Mouse (Mus musculus): Measurements from ENCODE around the gene Olfr978. TPM values are rescaled to one million over a fixed set of nuclear protein-coding genes. Genes with fewer than 3 reads are reported as not detected.
"Not testable (repeated sequence)": the region's sequence is repeated elsewhere in the genome, so short reads cannot be mapped to it uniquely, and the experiment has no call there.

Gene Olfr978
- not detected in 2 replicates for polyA plus RNA-seq (2014; fragmentation: Nextera tagmentation; extraction: Ambion mirVana)

- Histone ChIP-seq H3K9me3 (ENCODE audit: control insufficient read depth, low read length) (no peaks in the 10 kb centered on the region), H3K36me3 (ENCODE audit: control insufficient read depth, insufficient read depth, low read length) (no peaks in the 10 kb centered on the region), H3K4me2 (replicated peaks; ENCODE audit: low read depth, low read length) (no peak within 1 kb of the TSS), H3K27me3 (ENCODE audit: control insufficient read depth, insufficient read depth, low read length) (no peaks in the 10 kb centered on the region), H3K4me3 (ENCODE audit: low read length) (no peak within 1 kb of the TSS), H3K4me1 (ENCODE audit: control insufficient read depth, insufficient read depth, low read length) (no peaks in the 10 kb centered on the region), H3K9ac (ENCODE audit: low read depth, low read length) (no peak within 1 kb of the TSS), H3K27ac (ENCODE audit: low read depth, low read length) (no peak within 1 kb of the TSS)
- ATAC-seq (ENCODE audit: low FRiP score, low TSS enrichment) = no peak
- WGBS = 85% methylated on average over 2 of the region's 2 CpGs
Observed at GRCm38 (mm10) chr9:39991813-39992212, at the start of gene Olfr978. Gene Olfr978, plus strand, starts transcription at chr9:39992113.

- Histone ChIP-seq H3K4me3 (ENCODE audit: low read length) (no peak within 1 kb of the TSS), H3K4me2 (replicated peaks; ENCODE audit: low read depth, low read length) (no peak within 1 kb of the TSS), H3K36me3 (ENCODE audit: control insufficient read depth, insufficient read depth, low read length) (no peaks in the 10 kb centered on the region), H3K9me3 (ENCODE audit: control insufficient read depth, low read length) (no peaks in the 10 kb centered on the region), H3K27me3 (ENCODE audit: control insufficient read depth, insufficient read depth, low read length) (no peaks in the 10 kb centered on the region), H3K9ac (ENCODE audit: low read depth, low read length) (no peak within 1 kb of the TSS), H3K27ac (ENCODE audit: low read depth, low read length) (no peak within 1 kb of the TSS), H3K4me1 (ENCODE audit: control insufficient read depth, insufficient read depth, low read length) (no peaks in the 10 kb centered on the region)
- 77% methylated on average over 1 of the region's 1 CpGs for WGBS
- no peak for ATAC-seq (ENCODE audit: low FRiP score, low TSS enrichment)
Observed at GRCm38 (mm10) chr9:39951946-39952345, 40.0 kb upstream of the Olfr978 start, which contains the start of gene Olfr975. Gene Olfr975, minus strand, starts transcription at chr9:39952046.

GRCm38 (mm10) chr9:39961033-39961432, 30.9 kb upstream of the Olfr978 start, which contains the start of gene Olfr976:
Gene Olfr976, minus strand, starts transcription at chr9:39961133.
- not testable (repeated sequence) for H3K4me3 ChIP-seq (ENCODE audit: low read length); H3K9me3 ChIP-seq (ENCODE audit: control insufficient read depth, low read length); H3K4me1 ChIP-seq (ENCODE audit: control insufficient read depth, insufficient read depth, low read length); H3K4me2 ChIP-seq (replicated peaks; ENCODE audit: low read depth, low read length); H3K9ac ChIP-seq (ENCODE audit: low read depth, low read length); ATAC-seq (ENCODE audit: low FRiP score, low TSS enrichment); H3K36me3 ChIP-seq (ENCODE audit: control insufficient read depth, insufficient read depth, low read length); H3K27me3 ChIP-seq (ENCODE audit: control insufficient read depth, insufficient read depth, low read length); H3K27ac ChIP-seq (ENCODE audit: low read depth, low read length)
- 86% methylated on average over 5 of the region's 9 CpGs for whole genome bisulfite sequencing

- H3K27me3 ChIP-seq (ENCODE audit: control insufficient read depth, insufficient read depth, low read length); H3K4me3 ChIP-seq (ENCODE audit: low read length); H3K4me1 ChIP-seq (ENCODE audit: control insufficient read depth, insufficient read depth, low read length); H3K4me2 ChIP-seq (replicated peaks; ENCODE audit: low read depth, low read length); ATAC-seq (ENCODE audit: low FRiP score, low TSS enrichment); H3K9ac ChIP-seq (ENCODE audit: low read depth, low read length); H3K36me3 ChIP-seq (ENCODE audit: control insufficient read depth, insufficient read depth, low read length); H3K9me3 ChIP-seq (ENCODE audit: control insufficient read depth, low read length); H3K27ac ChIP-seq (ENCODE audit: low read depth, low read length): not testable (repeated sequence)
- WGBS = 89% methylated on average over 1 of the region's 1 CpGs
Observed at GRCm38 (mm10) chr9:39976581-39977145, 15.2 kb upstream of the Olfr978 start.

- Histone ChIP-seq H3K4me3 (ENCODE audit: low read length) (no peak within 1 kb of the TSS), H3K4me2 (replicated peaks; ENCODE audit: low read depth, low read length) (no peak within 1 kb of the TSS), H3K36me3 (ENCODE audit: control insufficient read depth, insufficient read depth, low read length) (no peaks in the 10 kb centered on the region), H3K9ac (ENCODE audit: low read depth, low read length) (no peak within 1 kb of the TSS), H3K27ac (ENCODE audit: low read depth, low read length) (no peak within 1 kb of the TSS), H3K9me3 (ENCODE audit: control insufficient read depth, low read length) (no peaks in the 10 kb centered on the region), H3K27me3 (ENCODE audit: control insufficient read depth, insufficient read depth, low read length) (no peaks in the 10 kb centered on the region), H3K4me1 (ENCODE audit: control insufficient read depth, insufficient read depth, low read length) (no peaks in the 10 kb centered on the region)
- no peak for ATAC-seq (ENCODE audit: low FRiP score, low TSS enrichment)
- WGBS = 97% methylated on average over 1 of the region's 1 CpGs
Observed at GRCm38 (mm10) chr9:40003365-40003764, 11.5 kb downstream of the Olfr978 start, which contains the start of gene Olfr979. Gene Olfr979, minus strand, starts transcription at chr9:40003465.

- Histone ChIP-seq H3K9ac (ENCODE audit: low read depth, low read length) (no peak within 1 kb of the TSS), H3K4me3 (ENCODE audit: low read length) (no peak within 1 kb of the TSS), H3K9me3 (ENCODE audit: control insufficient read depth, low read length) (no peaks in the 10 kb centered on the region), H3K36me3 (ENCODE audit: control insufficient read depth, insufficient read depth, low read length) (no peaks in the 10 kb centered on the region), H3K27ac (ENCODE audit: low read depth, low read length) (no peak within 1 kb of the TSS), H3K4me1 (ENCODE audit: control insufficient read depth, insufficient read depth, low read length) (no peaks in the 10 kb centered on the region), H3K4me2 (replicated peaks; ENCODE audit: low read depth, low read length) (no peak within 1 kb of the TSS), H3K27me3 (ENCODE audit: control insufficient read depth, insufficient read depth, low read length) (no peaks in the 10 kb centered on the region)
- WGBS = 91% methylated on average over 1 of the region's 1 CpGs
- no peak for ATAC-seq (ENCODE audit: low FRiP score, low TSS enrichment)
Observed at GRCm38 (mm10) chr9:40009482-40009881, 17.6 kb downstream of the Olfr978 start, which contains the start of gene Olfr980. Gene Olfr980, minus strand, starts transcription at chr9:40009582.

- Histone ChIP-seq H3K36me3 (ENCODE audit: control insufficient read depth, insufficient read depth, low read length) (no peaks in the 10 kb centered on the region), H3K4me3 (ENCODE audit: low read length) (no peak within 1 kb of the TSS), H3K27ac (ENCODE audit: low read depth, low read length) (no peak within 1 kb of the TSS), H3K4me2 (replicated peaks; ENCODE audit: low read depth, low read length) (no peak within 1 kb of the TSS), H3K27me3 (ENCODE audit: control insufficient read depth, insufficient read depth, low read length) (no peaks in the 10 kb centered on the region), H3K9me3 (ENCODE audit: control insufficient read depth, low read length) (no peaks in the 10 kb centered on the region), H3K4me1 (ENCODE audit: control insufficient read depth, insufficient read depth, low read length) (no peaks in the 10 kb centered on the region), H3K9ac (ENCODE audit: low read depth, low read length) (no peak within 1 kb of the TSS)
- ATAC-seq (ENCODE audit: low FRiP score, low TSS enrichment) = no peak
- 69% methylated on average over 2 of the region's 2 CpGs for WGBS
Observed at GRCm38 (mm10) chr9:40021164-40021563, 29.3 kb downstream of the Olfr978 start, which contains the start of gene Olfr981. Gene Olfr981, plus strand, starts transcription at chr9:40021464.

Other genes with a start within 250 kb of the Olfr978 start
- gene Olfr967, start 245.9 kb upstream of the Olfr978 start, polyA plus RNA-seq (2014; fragmentation: Nextera tagmentation; extraction: Ambion mirVana) = not detected in 2 replicates
- gene Olfr968, start 208.9 kb upstream of the Olfr978 start, polyA plus RNA-seq (2014; fragmentation: Nextera tagmentation; extraction: Ambion mirVana) = not detected in 2 replicates
- gene Olfr969, start 201.2 kb upstream of the Olfr978 start, polyA plus RNA-seq (2014; fragmentation: Nextera tagmentation; extraction: Ambion mirVana) = not detected in 2 replicates
- not detected in 2 replicates for gene Olfr970, start 183.3 kb upstream of the Olfr978 start, polyA plus RNA-seq (2014; fragmentation: Nextera tagmentation; extraction: Ambion mirVana)
- gene Olfr971, start 155.2 kb upstream of the Olfr978 start, polyA plus RNA-seq (2014; fragmentation: Nextera tagmentation; extraction: Ambion mirVana) = not detected in 2 replicates
- not detected in 2 replicates for gene Olfr972, start 125.7 kb upstream of the Olfr978 start, polyA plus RNA-seq (2014; fragmentation: Nextera tagmentation; extraction: Ambion mirVana)
- not detected in 2 replicates for gene Olfr229, start 84.8 kb upstream of the Olfr978 start, polyA plus RNA-seq (2014; fragmentation: Nextera tagmentation; extraction: Ambion mirVana)
- gene Olfr974, start 54.6 kb upstream of the Olfr978 start, polyA plus RNA-seq (2014; fragmentation: Nextera tagmentation; extraction: Ambion mirVana) = not detected in 2 replicates
- 0.07 TPM in 1 of 2 replicates, not detected in the other for gene Olfr975, start 40.1 kb upstream of the Olfr978 start, polyA plus RNA-seq (2014; fragmentation: Nextera tagmentation; extraction: Ambion mirVana)
- not detected in 2 replicates for gene Olfr976, start 31.0 kb upstream of the Olfr978 start, polyA plus RNA-seq (2014; fragmentation: Nextera tagmentation; extraction: Ambion mirVana)
- gene Olfr979, start 11.4 kb downstream of the Olfr978 start, polyA plus RNA-seq (2014; fragmentation: Nextera tagmentation; extraction: Ambion mirVana) = not detected in 2 replicates
- gene Olfr980, start 17.5 kb downstream of the Olfr978 start, polyA plus RNA-seq (2014; fragmentation: Nextera tagmentation; extraction: Ambion mirVana) = not detected in 2 replicates
- gene Olfr981, start 29.4 kb downstream of the Olfr978 start, polyA plus RNA-seq (2014; fragmentation: Nextera tagmentation; extraction: Ambion mirVana) = not detected in 2 replicates
- gene Olfr982, start 81.7 kb downstream of the Olfr978 start, polyA plus RNA-seq (2014; fragmentation: Nextera tagmentation; extraction: Ambion mirVana) = not detected in 2 replicates
- gene Olfr983, start 101.5 kb downstream of the Olfr978 start, polyA plus RNA-seq (2014; fragmentation: Nextera tagmentation; extraction: Ambion mirVana) = not detected in 2 replicates
- not detected in 2 replicates for gene Olfr984, start 122.1 kb downstream of the Olfr978 start, polyA plus RNA-seq (2014; fragmentation: Nextera tagmentation; extraction: Ambion mirVana)
- not detected in 2 replicates for gene Olfr985, start 138.1 kb downstream of the Olfr978 start, polyA plus RNA-seq (2014; fragmentation: Nextera tagmentation; extraction: Ambion mirVana)
- not detected in 2 replicates for gene Tmem225, start 156.0 kb downstream of the Olfr978 start, polyA plus RNA-seq (2014; fragmentation: Nextera tagmentation; extraction: Ambion mirVana)
- not detected in 2 replicates for gene Olfr986, start 188.8 kb downstream of the Olfr978 start, polyA plus RNA-seq (2014; fragmentation: Nextera tagmentation; extraction: Ambion mirVana)
- 7.2 and 8.5 TPM in 2 replicates for gene Zfp202, start 200.2 kb downstream of the Olfr978 start, polyA plus RNA-seq (2014; fragmentation: Nextera tagmentation; extraction: Ambion mirVana)

All from kidney, embryonic 14.5 days (tissue).